Mouse (Mus musculus) heart, postnatal 0 days (tissue): ENCODE data around the gene Atad5.

ENCODE experiments used
- CTCF ChIP-seq: IDR thresholded peaks from 2 replicates; pipeline ENCODE4 v1.5.1; 2016; ENCODE audit warnings: antibody characterized with exemption, control low read depth, low read depth
- EP300 ChIP-seq: IDR thresholded peaks from 2 replicates; pipeline ENCODE4 v1.6.1; 2016; ENCODE audit warnings: antibody characterized with exemption, low read depth

GRCm38 (mm10) chr11:80053171-80053570 is 36.0 kb upstream of the Atad5 start:
- TF ChIP-seq CTCF (no peak), EP300 (no peak)
